Mouse (Mus musculus): Measurements from ENCODE around the gene Akt2.

DNA sequence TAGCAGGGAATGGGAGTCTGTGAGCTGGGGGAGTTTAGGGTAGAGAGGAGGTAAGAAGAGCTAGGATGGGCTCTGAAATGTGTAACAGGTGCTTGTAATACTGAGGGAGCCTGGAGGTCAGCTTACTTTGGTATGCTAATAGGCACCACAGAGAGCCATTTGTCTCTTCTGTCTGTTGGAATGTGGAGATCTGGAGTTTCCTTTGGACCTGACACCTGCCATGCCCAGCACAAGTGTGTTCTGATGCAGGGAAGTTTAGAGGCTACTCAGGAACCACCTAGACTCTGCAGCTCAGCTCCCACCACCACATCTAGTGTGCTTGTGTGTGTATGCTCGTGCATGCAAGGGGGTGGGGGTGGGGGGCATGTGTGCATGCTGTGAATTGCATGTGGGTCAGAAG lies 30.9 kb downstream of the Akt2 start:
- TF ChIP-seq POLR2A (IDR thresholded peaks at IDR 0.05; ENCODE audit: insufficient read depth, low read depth, low read length) (no peak), CTCF (IDR thresholded peaks at IDR 0.05; ENCODE audit: insufficient read depth, low read depth, low read length) (no peak)

All from olfactory bulb, adult 2 months (tissue).